Mouse (Mus musculus) embryo, embryonic 11 days (tissue): Measurements from ENCODE around the gene Mrvi1.
"Not testable (repeated sequence)": the region's sequence is repeated elsewhere in the genome, so short reads cannot be mapped to it uniquely, and the experiment has no call there.

Experiments
- DNase-seq: peaks from one replicate; pipeline ENCODE4 v3.0.0-alpha.2; 2015

Gene Mrvi1

GRCm38 (mm10) chr7:110935815-110936762 is 46.2 kb downstream of the Mrvi1 start:
- no peak for DNase-seq

- no peak for DNase-seq
These were observed 48.3 kb downstream of the Mrvi1 start for GRCm38 (mm10) chr7:110933999-110934398.

GRCm38 (mm10) chr7:110933329-110933728 is 48.9 kb downstream of the Mrvi1 start:
- no peak for DNase-seq

- DNase-seq: peak; percentile 76
These were observed 52.0 kb downstream of the Mrvi1 start for GRCm38 (mm10) chr7:110930118-110930854.

- no peak for DNase-seq
These were observed 55.7 kb downstream of the Mrvi1 start for GRCm38 (mm10) chr7:110926562-110926961.

GRCm38 (mm10) chr7:110920331-110921261 is 61.7 kb downstream of the Mrvi1 start:
- no peak for DNase-seq

- no peak for DNase-seq
These were observed 62.5 kb downstream of the Mrvi1 start for GRCm38 (mm10) chr7:110919721-110920120.

GRCm38 (mm10) chr7:110915913-110916312 is 66.3 kb downstream of the Mrvi1 start:
- DNase-seq: no peak

- no peak for DNase-seq
These were observed 67.7 kb downstream of the Mrvi1 start for GRCm38 (mm10) chr7:110914531-110914930.

- no peak for DNase-seq
These were observed 68.5 kb downstream of the Mrvi1 start for GRCm38 (mm10) chr7:110913754-110914153.

GRCm38 (mm10) chr7:110908209-110909144 is 73.8 kb downstream of the Mrvi1 start:
- DNase-seq: no peak

GRCm38 (mm10) chr7:110906566-110906965 is 75.7 kb downstream of the Mrvi1 start:
- DNase-seq: no peak

GRCm38 (mm10) chr7:110903226-110903625 is 79.0 kb downstream of the Mrvi1 start:
- no peak for DNase-seq

- no peak for DNase-seq
These were observed 85.1 kb downstream of the Mrvi1 start for GRCm38 (mm10) chr7:110897202-110897601.

GRCm38 (mm10) chr7:110896453-110896852 is 85.8 kb downstream of the Mrvi1 start:
- no peak for DNase-seq

GRCm38 (mm10) chr7:110895772-110896171 is 86.5 kb downstream of the Mrvi1 start:
- not testable (repeated sequence) for DNase-seq

GRCm38 (mm10) chr7:110894673-110895072 is 87.6 kb downstream of the Mrvi1 start:
- DNase-seq: no peak

GRCm38 (mm10) chr7:110893943-110894610 is 88.2 kb downstream of the Mrvi1 start:
- no peak for DNase-seq

GRCm38 (mm10) chr7:110891501-110891986 is 90.7 kb downstream of the Mrvi1 start:
- peak; percentile 4 for DNase-seq

- DNase-seq: no peak
These were observed 100.4 kb downstream of the Mrvi1 start for GRCm38 (mm10) chr7:110881746-110882333.
